Mouse (Mus musculus): ENCODE measurements around the gene Sdhb. TPM values are rescaled to one million over a fixed set of nuclear protein-coding genes. Genes with fewer than 3 reads are reported as not detected.

Gene Sdhb
- polyA plus RNA-seq, 2 experiments: 175 to 381 TPM

DNA sequence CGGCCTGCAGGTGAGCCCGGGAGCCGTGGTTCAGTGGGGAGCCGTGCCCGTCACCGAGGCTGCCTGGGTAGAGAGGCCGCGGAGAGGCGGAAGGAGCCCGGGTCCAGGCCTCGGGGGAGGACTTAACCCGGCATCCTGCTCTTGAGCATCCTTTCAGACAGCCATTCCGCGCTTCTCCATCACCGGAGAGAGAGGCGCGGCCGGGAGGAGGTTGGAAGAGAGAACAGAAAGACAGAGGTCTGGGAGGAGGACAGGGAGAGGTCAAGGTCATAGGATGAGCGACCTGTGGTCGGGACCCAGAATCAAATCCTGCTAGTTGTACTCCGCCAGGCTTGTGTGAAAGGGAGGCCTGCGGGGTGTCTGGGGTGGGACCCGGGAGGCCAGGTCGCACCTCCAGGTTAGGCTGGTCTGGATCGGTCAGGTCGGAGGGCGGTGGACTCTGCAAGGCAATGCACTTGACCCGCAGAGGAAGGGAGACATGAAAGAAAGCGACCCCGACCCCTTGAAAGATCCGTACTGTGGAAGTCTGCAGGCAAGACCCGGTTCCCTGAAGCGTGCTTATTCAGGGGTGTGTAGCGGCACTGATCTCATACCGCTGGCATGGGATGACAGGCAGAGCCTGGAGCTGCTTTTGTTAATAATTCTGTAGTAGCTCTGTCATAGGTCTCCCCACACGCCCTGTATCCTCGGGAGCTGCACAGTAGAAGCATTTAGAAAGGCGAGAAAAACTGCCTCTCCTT, 634 bp downstream of the Sdhb start:
- DNase-seq (ENCODE audit: low spot score) (no peak), ATAC-seq (ENCODE audit: low FRiP score, low read depth) (peak; percentile 14; the same call in 1 of the 2 replicates)
- Histone ChIP-seq H3K4me2 (replicated peaks; ENCODE audit: low read depth, low read length, severe bottlenecking) (peak overlapping the region; percentile 91), H3K9ac (ENCODE audit: low read depth, low read length, severe bottlenecking) (peak overlapping the region; percentile 91), H3K27me3 (ENCODE audit: control insufficient read depth, insufficient read depth, low read length) (no peaks in the 10 kb centered on the region), H3K4me3 (replicated peaks; ENCODE audit: low read length) (peak overlapping the region; percentile 91), H3K27ac (replicated peaks; ENCODE audit: low read depth, low read length) (peak overlapping the region; percentile 77), H3K9me3 (ENCODE audit: control insufficient read depth, low read length) (no peaks in the 10 kb centered on the region), H3K4me1 (ENCODE audit: control insufficient read depth, insufficient read depth, low read length) (peaks cover 15% of the 10 kb centered on the region), H3K36me3 (ENCODE audit: control insufficient read depth, insufficient read depth, low read length) (peaks cover 5% of the 10 kb centered on the region)
- WGBS: 1% methylated on average over 37 of the region's 38 CpGs
- no peak for TF ChIP-seq POLR2A (IDR thresholded peaks at IDR 0.05; ENCODE audit: borderline replicate concordance, extremely low read depth, insufficient read depth, insufficient read length)

- peaks cover 12% of the 10 kb centered on the region for H3K36me3 ChIP-seq (ENCODE audit: control insufficient read depth, insufficient read depth, low read length)
- H3K4me2 ChIP-seq (replicated peaks; ENCODE audit: low read depth, low read length, severe bottlenecking): peak overlapping the region; percentile 91
- WGBS: 67% methylated on average over 8 of the region's 8 CpGs
- no peak for TF ChIP-seq POLR2A (IDR thresholded peaks at IDR 0.05; ENCODE audit: borderline replicate concordance, extremely low read depth, insufficient read depth, insufficient read length)
- ATAC-seq (ENCODE audit: low FRiP score, low read depth) (no peak), DNase-seq (ENCODE audit: low spot score) (no peak)
- H3K4me1 ChIP-seq (ENCODE audit: control insufficient read depth, insufficient read depth, low read length): peaks cover 15% of the 10 kb centered on the region
- H3K27ac ChIP-seq (replicated peaks; ENCODE audit: low read depth, low read length): no peak overlapping the region
- H3K9me3 ChIP-seq (ENCODE audit: control insufficient read depth, low read length): no peaks in the 10 kb centered on the region
- H3K27me3 ChIP-seq (ENCODE audit: control insufficient read depth, insufficient read depth, low read length): no peaks in the 10 kb centered on the region
- H3K4me3 ChIP-seq (replicated peaks; ENCODE audit: low read length): peak overlapping the region; percentile 91
- H3K9ac ChIP-seq (ENCODE audit: low read depth, low read length, severe bottlenecking): peak overlapping the region; percentile 91
Measured at GRCm38 (mm10) chr4:140962207-140962909, 1.4 kb downstream of the Sdhb start.

DNA sequence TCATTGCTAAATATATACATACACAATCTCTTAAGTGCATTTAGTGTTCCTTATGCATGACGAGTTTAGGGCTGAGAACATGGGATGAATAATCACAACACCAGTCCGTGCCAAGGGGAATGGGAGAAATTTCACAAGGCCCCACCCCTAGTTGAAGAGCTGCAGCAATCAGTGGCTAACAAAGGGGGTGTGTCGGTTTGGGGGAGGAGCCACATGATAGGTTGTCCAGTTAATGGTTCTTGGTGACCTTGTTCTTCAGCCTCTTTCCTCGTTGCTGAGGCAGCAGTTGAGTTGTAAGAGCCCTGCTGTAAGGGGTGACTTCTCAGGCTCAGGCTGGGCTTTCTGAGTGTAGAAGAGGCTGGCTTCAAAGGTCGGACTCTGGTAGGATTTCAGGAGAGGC, 1.9 kb downstream of the Sdhb start:
- 39% methylated on average over 5 of the region's 5 CpGs for WGBS
- no peak overlapping the region for H3K27ac ChIP-seq (replicated peaks; ENCODE audit: low read depth, low read length)
- ATAC-seq (ENCODE audit: low FRiP score, low read depth) (no peak), DNase-seq (ENCODE audit: low spot score) (no peak)
- TF ChIP-seq POLR2A (IDR thresholded peaks at IDR 0.05; ENCODE audit: borderline replicate concordance, extremely low read depth, insufficient read depth, insufficient read length): no peak
- H3K9ac ChIP-seq (ENCODE audit: low read depth, low read length, severe bottlenecking): no peak overlapping the region
- H3K4me2 ChIP-seq (replicated peaks; ENCODE audit: low read depth, low read length, severe bottlenecking): no peak overlapping the region
- no peak overlapping the region for H3K4me3 ChIP-seq (replicated peaks; ENCODE audit: low read length)
- no peaks in the 10 kb centered on the region for H3K27me3 ChIP-seq (ENCODE audit: control insufficient read depth, insufficient read depth, low read length)
- H3K4me1 ChIP-seq (ENCODE audit: control insufficient read depth, insufficient read depth, low read length): peaks cover 15% of the 10 kb centered on the region
- H3K9me3 ChIP-seq (ENCODE audit: control insufficient read depth, low read length): no peaks in the 10 kb centered on the region
- H3K36me3 ChIP-seq (ENCODE audit: control insufficient read depth, insufficient read depth, low read length): peaks cover 17% of the 10 kb centered on the region

GRCm38 (mm10) chr4:140963941-140964597, 3.1 kb downstream of the Sdhb start:
- no peak overlapping the region for H3K4me3 ChIP-seq (replicated peaks; ENCODE audit: low read length)
- no peak for DNase-seq (ENCODE audit: low spot score)
- no peak overlapping the region for H3K27ac ChIP-seq (replicated peaks; ENCODE audit: low read depth, low read length)
- TF ChIP-seq POLR2A (IDR thresholded peaks at IDR 0.05; ENCODE audit: borderline replicate concordance, extremely low read depth, insufficient read depth, insufficient read length): no peak
- no peaks in the 10 kb centered on the region for H3K27me3 ChIP-seq (ENCODE audit: control insufficient read depth, insufficient read depth, low read length)
- peaks cover 15% of the 10 kb centered on the region for H3K4me1 ChIP-seq (ENCODE audit: control insufficient read depth, insufficient read depth, low read length)
- ATAC-seq (ENCODE audit: low FRiP score, low read depth): no peak
- H3K4me2 ChIP-seq (replicated peaks; ENCODE audit: low read depth, low read length, severe bottlenecking): no peak overlapping the region
- H3K9me3 ChIP-seq (ENCODE audit: control insufficient read depth, low read length): no peaks in the 10 kb centered on the region
- H3K36me3 ChIP-seq (ENCODE audit: control insufficient read depth, insufficient read depth, low read length): peaks cover 26% of the 10 kb centered on the region
- H3K9ac ChIP-seq (ENCODE audit: low read depth, low read length, severe bottlenecking): no peak overlapping the region
- WGBS: 83% methylated on average over 9 of the region's 9 CpGs

- Histone ChIP-seq H3K27me3 (ENCODE audit: control insufficient read depth, insufficient read depth, low read length) (no peaks in the 10 kb centered on the region), H3K27ac (replicated peaks; ENCODE audit: low read depth, low read length) (no peak overlapping the region), H3K9me3 (ENCODE audit: control insufficient read depth, low read length) (no peaks in the 10 kb centered on the region), H3K4me1 (ENCODE audit: control insufficient read depth, insufficient read depth, low read length) (peaks cover 15% of the 10 kb centered on the region), H3K36me3 (ENCODE audit: control insufficient read depth, insufficient read depth, low read length) (peaks cover 32% of the 10 kb centered on the region), H3K9ac (ENCODE audit: low read depth, low read length, severe bottlenecking) (no peak overlapping the region), H3K4me2 (replicated peaks; ENCODE audit: low read depth, low read length, severe bottlenecking) (no peak overlapping the region), H3K4me3 (replicated peaks; ENCODE audit: low read length) (no peak overlapping the region)
- TF ChIP-seq POLR2A (IDR thresholded peaks at IDR 0.05; ENCODE audit: borderline replicate concordance, extremely low read depth, insufficient read depth, insufficient read length): no peak
- no peak for ATAC-seq (ENCODE audit: low FRiP score, low read depth)
- peak; percentile 89 for DNase-seq (ENCODE audit: low spot score)
- 21% methylated on average over 7 of the region's 7 CpGs for WGBS
Measured at GRCm38 (mm10) chr4:140964620-140965019, 3.6 kb downstream of the Sdhb start.
